Mouse (Mus musculus): ENCODE results near the gene Uts2b. TPM values are rescaled to one million over a fixed set of nuclear protein-coding genes. Genes with fewer than 3 reads are reported as not detected.
A peak's percentile ranks its signal among the peaks of the same experiment; 100 is the strongest.

Gene Uts2b
- polyA plus RNA-seq, 1 experiment from 2014 or later = 0.22 TPM

DNA sequence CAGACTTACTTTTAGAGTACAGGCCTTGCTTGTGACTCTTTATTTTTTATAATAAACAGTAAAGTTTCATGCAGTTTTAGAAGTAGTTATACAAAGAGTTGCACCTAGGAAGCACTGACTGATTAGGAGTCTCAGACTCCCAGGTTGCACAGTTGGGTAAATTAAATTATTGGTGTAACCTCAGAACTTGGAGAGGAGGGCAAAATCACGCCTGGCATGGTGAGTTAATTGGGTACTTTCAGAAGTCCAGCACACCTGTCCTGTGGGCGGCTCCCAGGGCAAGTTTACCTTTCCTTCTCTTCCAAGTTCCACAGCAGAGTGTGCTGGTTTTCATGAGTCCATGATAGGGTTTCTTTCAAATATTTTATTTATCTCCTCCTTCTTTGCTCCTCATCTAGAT is 21.8 kb upstream of the Uts2b start:
- Histone ChIP-seq H3K4me2 (ENCODE audit: low read depth, low read length) (no peak overlapping the region), H3K9me3 (ENCODE audit: control insufficient read depth, low read length) (no peaks in the 10 kb centered on the region), H3K27ac (ENCODE audit: low read length) (no peak overlapping the region), H3K4me3 (ENCODE audit: low read length) (no peak overlapping the region), H3K27me3 (replicated peaks; ENCODE audit: control insufficient read depth, insufficient read depth, low read length) (no peaks in the 10 kb centered on the region), H3K36me3 (ENCODE audit: control insufficient read depth, insufficient read depth, low read length) (no peaks in the 10 kb centered on the region), H3K9ac (ENCODE audit: low read depth, low read length) (no peak overlapping the region), H3K4me1 (ENCODE audit: control insufficient read depth, insufficient read depth, low read length) (peaks cover 9% of the 10 kb centered on the region)
- 73% methylated on average over 2 of the region's 2 CpGs for WGBS
- no peak for ATAC-seq

DNA sequence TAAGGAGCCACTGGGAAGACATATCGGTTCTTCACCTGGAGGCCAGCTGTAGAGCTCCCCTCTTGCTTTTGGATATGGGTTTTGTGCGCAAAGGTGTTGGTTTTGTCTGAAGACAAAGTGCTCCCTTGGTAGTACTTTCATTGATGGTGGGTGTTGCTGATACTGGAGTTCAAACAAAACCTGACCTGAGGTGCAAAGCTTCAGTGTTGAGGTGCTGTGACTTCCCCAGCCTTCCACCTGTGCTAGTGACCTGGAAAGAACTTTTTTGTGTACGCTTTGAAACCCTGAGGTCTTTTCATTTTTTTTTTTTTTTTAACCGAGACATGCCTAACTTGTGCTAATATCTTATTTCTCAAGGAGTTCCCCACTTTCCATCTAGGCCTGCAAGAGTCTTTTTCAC is 20.3 kb upstream of the Uts2b start:
- no peak overlapping the region for H3K9ac ChIP-seq (ENCODE audit: low read depth, low read length)
- H3K27ac ChIP-seq (ENCODE audit: low read length) = no peak overlapping the region; the same call in 1 of the 2 replicates
- peak overlapping the region; percentile 57 for H3K4me2 ChIP-seq (ENCODE audit: low read depth, low read length)
- peaks cover 9% of the 10 kb centered on the region; the same call in 1 of the 2 replicates for H3K4me1 ChIP-seq (ENCODE audit: control insufficient read depth, insufficient read depth, low read length)
- peak overlapping the region; percentile 91; the same call in 1 of the 2 replicates for H3K4me3 ChIP-seq (ENCODE audit: low read length)
- no peak for ATAC-seq
- no peaks in the 10 kb centered on the region for H3K9me3 ChIP-seq (ENCODE audit: control insufficient read depth, low read length)
- no peaks in the 10 kb centered on the region for H3K36me3 ChIP-seq (ENCODE audit: control insufficient read depth, insufficient read depth, low read length)
- H3K27me3 ChIP-seq (replicated peaks; ENCODE audit: control insufficient read depth, insufficient read depth, low read length) = no peaks in the 10 kb centered on the region
- WGBS = 86% methylated on average over 4 of the region's 4 CpGs

DNA sequence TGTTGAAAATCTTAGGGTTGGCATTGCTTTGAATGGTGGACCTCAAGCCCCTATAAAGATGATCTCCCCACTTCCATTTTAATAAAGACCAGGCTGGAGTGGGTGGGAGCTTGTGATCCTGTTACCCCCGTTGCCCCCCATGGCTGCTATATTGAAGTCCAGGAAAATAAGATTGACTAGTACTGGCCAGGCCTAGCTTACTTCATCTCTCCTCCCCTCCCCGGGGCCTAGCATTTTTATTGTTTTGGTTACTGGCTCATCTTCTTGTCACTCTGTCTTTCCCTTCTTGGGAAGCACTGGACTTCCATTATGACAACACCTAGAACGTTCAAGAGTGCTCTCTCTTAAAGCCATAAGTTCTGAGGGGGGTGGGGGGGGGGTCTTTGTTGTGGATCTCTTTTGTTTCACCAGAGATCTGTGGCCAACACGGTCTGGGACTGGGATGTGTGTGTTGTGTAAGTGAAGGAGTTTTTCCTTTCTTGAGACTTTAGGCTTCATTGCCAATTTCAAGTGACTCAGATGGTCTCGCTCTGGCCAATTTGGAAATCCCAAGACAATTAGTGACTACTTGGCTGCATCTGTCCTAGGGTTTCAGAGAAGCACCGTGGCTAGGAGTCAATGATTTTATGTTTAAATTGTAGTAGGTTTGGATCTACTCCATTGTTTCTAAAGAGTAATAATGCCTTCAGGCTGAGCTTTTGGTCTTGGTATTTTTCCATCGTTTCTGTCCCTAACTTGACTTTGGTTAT is 19.7 kb upstream of the Uts2b start:
- H3K4me3 ChIP-seq (ENCODE audit: low read length) = peak overlapping the region; percentile 91
- WGBS = 27% methylated on average over 7 of the region's 7 CpGs
- peak overlapping the region; percentile 57 for H3K4me2 ChIP-seq (ENCODE audit: low read depth, low read length)
- H3K4me1 ChIP-seq (ENCODE audit: control insufficient read depth, insufficient read depth, low read length) = peaks cover 9% of the 10 kb centered on the region; the same call in 1 of the 2 replicates
- ATAC-seq = no peak; the same call in 1 of the 2 replicates
- peak overlapping the region; percentile 98 for H3K27ac ChIP-seq (ENCODE audit: low read length)
- H3K9ac ChIP-seq (ENCODE audit: low read depth, low read length) = peak overlapping the region; percentile 98
- no peaks in the 10 kb centered on the region for H3K36me3 ChIP-seq (ENCODE audit: control insufficient read depth, insufficient read depth, low read length)
- no peaks in the 10 kb centered on the region for H3K9me3 ChIP-seq (ENCODE audit: control insufficient read depth, low read length)
- no peaks in the 10 kb centered on the region for H3K27me3 ChIP-seq (replicated peaks; ENCODE audit: control insufficient read depth, insufficient read depth, low read length)

DNA sequence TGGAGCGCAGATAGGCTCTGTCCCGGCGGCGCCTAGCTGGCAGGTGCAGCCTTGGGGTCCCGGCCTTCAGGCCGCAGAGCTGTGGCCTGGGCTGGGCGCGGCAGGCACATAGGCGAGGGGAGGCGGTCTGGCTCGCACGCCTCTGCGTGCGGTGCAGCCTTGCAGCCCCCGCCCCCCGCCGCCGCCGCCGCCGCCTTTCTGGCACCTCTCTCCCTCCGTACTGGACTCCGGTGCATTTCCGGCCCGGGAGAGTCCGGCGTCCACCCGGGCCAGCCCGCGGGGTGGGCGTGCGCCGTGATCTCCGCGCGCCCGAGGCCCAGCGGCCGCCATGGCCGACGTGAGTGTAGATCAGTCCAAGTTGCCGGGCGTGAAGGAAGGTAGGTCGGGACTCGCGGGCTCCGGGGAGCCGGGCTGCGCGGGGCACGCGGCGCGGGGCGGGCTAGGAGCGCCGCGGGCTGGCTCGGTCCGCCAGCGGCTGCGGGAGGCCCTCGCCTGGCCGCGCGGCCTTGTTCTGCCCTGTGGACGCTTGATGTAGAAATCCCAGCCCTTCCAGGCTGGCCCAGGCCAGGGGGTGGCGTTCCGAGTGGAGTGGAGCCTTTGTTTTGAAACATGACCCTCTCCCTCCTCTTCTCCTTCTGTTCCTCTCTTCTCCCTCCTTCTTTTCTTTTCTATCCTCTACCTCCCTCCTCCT is 18.9 kb upstream of the Uts2b start, which contains the start of gene Ccdc50:
Ccdc50 (plus strand) TSS at position 109 of the 691 bp plus-strand sequence.
- peak; percentile 87 for ATAC-seq
- Histone ChIP-seq H3K9me3 (ENCODE audit: control insufficient read depth, low read length) (no peaks in the 10 kb centered on the region), H3K36me3 (ENCODE audit: control insufficient read depth, insufficient read depth, low read length) (no peaks in the 10 kb centered on the region), H3K27me3 (replicated peaks; ENCODE audit: control insufficient read depth, insufficient read depth, low read length) (no peaks in the 10 kb centered on the region), H3K9ac (ENCODE audit: low read depth, low read length) (peak within 1 kb of the TSS; percentile 98), H3K4me2 (ENCODE audit: low read depth, low read length) (peak within 1 kb of the TSS; percentile 57), H3K4me3 (ENCODE audit: low read length) (peak within 1 kb of the TSS; percentile 91), H3K27ac (ENCODE audit: low read length) (peak within 1 kb of the TSS; percentile 98), H3K4me1 (ENCODE audit: control insufficient read depth, insufficient read depth, low read length) (peaks cover 9% of the 10 kb centered on the region; the same call in 1 of the 2 replicates)
- under 1% methylated on average over 69 of the region's 69 CpGs for WGBS

DNA sequence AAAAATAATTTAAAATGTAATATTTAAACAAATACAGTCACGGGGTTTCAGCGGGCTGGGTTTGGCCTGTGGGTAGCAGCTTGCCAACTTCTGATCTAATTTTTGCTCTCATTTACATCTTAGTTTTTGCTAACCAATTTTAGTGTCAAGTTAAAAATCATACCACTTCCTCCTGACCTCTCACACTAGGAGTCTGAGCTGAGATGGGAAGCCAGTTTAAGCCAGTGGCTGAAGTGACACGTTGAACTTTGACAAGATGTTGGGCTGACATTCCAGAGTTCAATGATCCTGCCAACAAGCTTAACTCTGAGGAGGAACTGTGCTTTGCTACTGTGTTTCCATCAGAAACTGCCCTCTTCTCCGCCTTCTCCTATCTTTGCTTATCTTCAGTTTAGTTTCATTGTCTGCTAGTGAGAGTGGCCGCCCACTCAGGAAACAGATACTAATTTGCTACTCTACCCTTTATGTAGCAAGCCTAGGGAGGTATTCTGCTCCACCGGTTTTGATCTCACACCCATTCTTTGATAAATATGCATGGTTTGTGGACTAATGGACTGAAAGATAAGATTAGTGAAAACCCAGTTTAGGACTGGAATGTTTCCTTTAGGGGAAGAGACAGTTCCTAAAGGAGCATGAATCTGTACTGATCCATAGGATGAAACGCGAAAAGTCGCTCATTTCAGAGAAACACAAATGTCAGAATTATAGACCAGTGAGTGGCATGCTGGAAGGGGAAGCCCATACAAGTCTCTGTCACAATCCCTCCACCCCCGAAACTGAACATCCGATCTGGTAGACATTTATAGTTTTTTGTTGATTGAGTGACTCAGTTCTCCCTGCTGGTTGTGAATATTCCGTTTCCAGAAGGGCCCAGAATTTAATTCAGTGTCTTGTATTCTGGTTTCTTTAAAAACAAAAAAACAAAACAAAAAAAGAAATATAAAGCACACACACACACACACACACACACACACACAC is 17.9 kb upstream of the Uts2b start:
- Histone ChIP-seq H3K27me3 (replicated peaks; ENCODE audit: control insufficient read depth, insufficient read depth, low read length) (no peaks in the 10 kb centered on the region), H3K36me3 (ENCODE audit: control insufficient read depth, insufficient read depth, low read length) (no peaks in the 10 kb centered on the region), H3K27ac (ENCODE audit: low read length) (peak overlapping the region; percentile 84), H3K9me3 (ENCODE audit: control insufficient read depth, low read length) (no peaks in the 10 kb centered on the region), H3K4me2 (ENCODE audit: low read depth, low read length) (peak overlapping the region; percentile 57), H3K4me1 (ENCODE audit: control insufficient read depth, insufficient read depth, low read length) (peaks cover 9% of the 10 kb centered on the region; the same call in 1 of the 2 replicates), H3K9ac (ENCODE audit: low read depth, low read length) (peak overlapping the region; percentile 98; the same call in 1 of the 2 replicates), H3K4me3 (ENCODE audit: low read length) (peak overlapping the region; percentile 91)
- peak; percentile 82 for ATAC-seq
- WGBS = 37% methylated on average over 12 of the region's 12 CpGs

DNA sequence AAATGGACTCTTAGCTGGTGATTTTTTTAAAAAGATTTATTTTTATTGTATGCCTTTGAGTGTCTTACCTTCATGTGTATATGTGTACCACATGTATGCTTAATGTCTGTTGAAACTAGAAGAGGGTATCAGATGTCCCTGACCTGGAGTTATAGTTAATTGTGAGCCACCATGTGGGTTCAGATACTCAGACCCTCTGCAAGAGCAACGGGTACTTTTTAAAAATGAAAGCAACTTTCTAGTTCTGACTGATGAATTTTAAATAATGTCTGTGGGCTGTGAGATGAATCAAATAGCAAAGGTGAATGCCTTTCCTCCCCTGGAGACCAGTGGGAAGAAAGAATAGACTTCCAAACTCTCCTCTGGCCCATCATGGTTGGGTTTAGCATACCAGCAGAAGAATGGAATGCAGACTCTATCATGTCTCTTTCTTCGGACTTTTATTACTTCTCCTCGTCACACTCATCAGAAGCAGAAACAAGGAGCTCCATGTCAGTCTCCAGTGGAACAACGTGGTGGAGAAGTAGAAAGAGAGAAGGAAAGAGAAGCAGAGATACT is 16.9 kb upstream of the Uts2b start:
- 59% methylated on average over 4 of the region's 4 CpGs for WGBS
- Histone ChIP-seq H3K36me3 (ENCODE audit: control insufficient read depth, insufficient read depth, low read length) (no peaks in the 10 kb centered on the region), H3K4me2 (ENCODE audit: low read depth, low read length) (no peak overlapping the region), H3K9ac (ENCODE audit: low read depth, low read length) (no peak overlapping the region), H3K27ac (ENCODE audit: low read length) (no peak overlapping the region), H3K9me3 (ENCODE audit: control insufficient read depth, low read length) (no peaks in the 10 kb centered on the region), H3K4me3 (ENCODE audit: low read length) (no peak overlapping the region), H3K27me3 (replicated peaks; ENCODE audit: control insufficient read depth, insufficient read depth, low read length) (no peaks in the 10 kb centered on the region), H3K4me1 (ENCODE audit: control insufficient read depth, insufficient read depth, low read length) (peaks cover 5% of the 10 kb centered on the region; the same call in 1 of the 2 replicates)
- no peak for ATAC-seq

DNA sequence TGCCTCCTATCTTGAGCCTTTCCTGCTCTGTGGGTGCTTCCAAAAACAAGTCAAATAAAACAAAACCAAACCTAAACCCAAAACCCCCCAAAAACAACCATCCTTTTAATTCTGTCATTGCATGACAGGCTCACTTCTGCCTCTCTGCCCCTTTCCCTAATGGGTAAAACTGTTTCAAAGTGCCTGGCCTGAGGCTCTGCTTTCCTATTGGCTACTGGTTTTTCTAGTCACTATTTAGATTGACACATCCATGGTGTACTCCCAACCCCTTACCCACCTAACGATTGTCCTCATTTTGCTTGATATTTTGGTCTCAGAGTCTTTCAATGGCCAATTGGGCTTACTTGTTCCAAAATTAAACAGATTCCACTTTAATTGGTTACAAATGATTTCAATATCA is 15.6 kb upstream of the Uts2b start:
- WGBS = 93% methylated on average over 1 of the region's 1 CpGs
- no peaks in the 10 kb centered on the region for H3K27me3 ChIP-seq (replicated peaks; ENCODE audit: control insufficient read depth, insufficient read depth, low read length)
- H3K4me3 ChIP-seq (ENCODE audit: low read length) = no peak overlapping the region
- no peaks in the 10 kb centered on the region for H3K4me1 ChIP-seq (ENCODE audit: control insufficient read depth, insufficient read depth, low read length)
- H3K9ac ChIP-seq (ENCODE audit: low read depth, low read length) = no peak overlapping the region
- H3K36me3 ChIP-seq (ENCODE audit: control insufficient read depth, insufficient read depth, low read length) = no peaks in the 10 kb centered on the region
- no peaks in the 10 kb centered on the region for H3K9me3 ChIP-seq (ENCODE audit: control insufficient read depth, low read length)
- H3K4me2 ChIP-seq (ENCODE audit: low read depth, low read length) = no peak overlapping the region
- no peak for ATAC-seq
- no peak overlapping the region for H3K27ac ChIP-seq (ENCODE audit: low read length)

DNA sequence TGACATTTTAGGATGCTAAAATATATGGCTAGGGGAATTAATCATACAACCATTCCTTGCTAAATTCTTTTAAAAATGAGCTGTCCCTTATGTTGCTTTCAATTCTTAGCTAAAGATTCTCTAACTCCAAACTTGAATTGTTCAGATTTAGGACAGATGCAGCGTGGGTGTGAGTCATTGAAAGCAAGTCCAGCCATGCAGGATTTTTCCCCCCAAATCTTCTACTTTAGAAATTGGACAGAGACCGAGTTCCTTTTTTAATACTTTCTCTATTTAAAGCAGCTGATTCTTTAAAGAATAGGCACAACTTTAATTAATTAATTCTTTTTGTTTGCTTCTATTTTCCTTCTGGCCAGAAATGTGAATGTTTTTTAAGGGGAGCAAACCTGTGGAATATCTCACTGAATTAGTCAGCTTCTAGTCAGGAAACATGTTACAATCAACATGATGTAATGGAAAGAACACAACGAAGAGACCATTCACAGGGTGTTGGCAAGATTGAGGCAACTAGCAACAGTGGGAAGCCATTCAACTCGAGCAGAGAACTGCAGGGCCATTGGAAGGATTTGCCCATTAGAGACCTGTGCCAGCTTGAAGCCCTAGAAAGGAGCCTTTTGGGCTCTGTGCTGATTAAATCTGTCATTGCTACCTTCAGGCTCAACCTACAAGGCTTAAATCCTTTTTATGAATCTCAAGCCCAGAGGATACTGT is 15.0 kb upstream of the Uts2b start:
- Histone ChIP-seq H3K4me3 (ENCODE audit: low read length) (no peak overlapping the region), H3K27me3 (replicated peaks; ENCODE audit: control insufficient read depth, insufficient read depth, low read length) (no peaks in the 10 kb centered on the region)
- WGBS = 64% methylated on average over 4 of the region's 4 CpGs

More for the DNA sequence above, 15.0 kb upstream of the Uts2b start:
- Histone ChIP-seq H3K27ac (ENCODE audit: low read length) (no peak overlapping the region), H3K36me3 (ENCODE audit: control insufficient read depth, insufficient read depth, low read length) (no peaks in the 10 kb centered on the region), H3K4me1 (ENCODE audit: control insufficient read depth, insufficient read depth, low read length) (no peaks in the 10 kb centered on the region), H3K9me3 (ENCODE audit: control insufficient read depth, low read length) (no peaks in the 10 kb centered on the region), H3K4me2 (ENCODE audit: low read depth, low read length) (no peak overlapping the region), H3K9ac (ENCODE audit: low read depth, low read length) (no peak overlapping the region)
- ATAC-seq = no peak

All from intestine, embryonic 16.5 days (tissue).